Mouse (Mus musculus) hindbrain, embryonic 13.5 days (tissue): ENCODE measurements at regions not wholly inside any gene's neighbourhood (a gene's known extent, or its start where the extent isn't known, plus 50 kb on each side); places are given as distances from the start of the nearest gene placed in this dataset.

ENCODE experiments used
- ATAC-seq: fragments of 200-750 bp; cut with Nextera tagmentation; 2 replicates; pipeline ENCODE4 v1.8.0; 2017; ENCODE audit warnings: moderate TSS enrichment; ENCODE audit not compliant: low FRiP score
- H3K27ac ChIP-seq: fragments of 300-500 bp; sonication (generic); 2 replicates; pipeline ENCODE4 v1.5.1; 2015; ENCODE audit warnings: inconsistent platforms, mild to moderate bottlenecking, moderate library complexity
- H3K27me3 ChIP-seq: fragments of 300-500 bp; sonication (generic); 2 replicates; pipeline ENCODE4 v1.6.1; 2015; ENCODE audit warnings: mild to moderate bottlenecking, inconsistent platforms
- H3K36me3 ChIP-seq: fragments of 300-500 bp; sonication (generic); 2 replicates; pipeline ENCODE4 v1.6.1; 2015; ENCODE audit warnings: mild to moderate bottlenecking, inconsistent platforms
- H3K4me1 ChIP-seq: fragments of 300-500 bp; sonication (generic); replicated peaks from 2 replicates; pipeline ENCODE4 v1.6.1; 2015; ENCODE audit warnings: inconsistent platforms
- H3K4me2 ChIP-seq: fragments of 300-500 bp; sonication (generic); 2 replicates; pipeline ENCODE4 v1.6.1; 2015; ENCODE audit warnings: inconsistent platforms, mild to moderate bottlenecking, moderate library complexity
- H3K4me3 ChIP-seq: fragments of 300-500 bp; sonication (generic); 2 replicates; pipeline ENCODE4 v1.5.1; 2015; ENCODE audit warnings: mild to moderate bottlenecking, inconsistent platforms
- H3K9ac ChIP-seq: fragments of 300-500 bp; sonication (generic); 2 replicates; pipeline ENCODE4 v1.6.1; 2015; ENCODE audit warnings: mild to moderate bottlenecking, inconsistent platforms
- H3K9me3 ChIP-seq: fragments of 300-500 bp; sonication (generic); 2 replicates; pipeline ENCODE4 v1.6.1; 2016; ENCODE audit warnings: inconsistent platforms
- WGBS: fragments of 180-500 bp; shearing (Covaris S2); methylation state at CpG from one replicate; pipeline ENCODE4 v1.1.7; 2015; 5-methylcytosine and 5-hydroxymethylcytosine counted together

GRCm38 (mm10) chr15:56248731-56249130 is 1228.7 kb downstream of the Slc22a22 start:
- Histone ChIP-seq H3K27me3 (no peaks in the 10 kb centered on the region), H3K4me1 (no peaks in the 10 kb centered on the region), H3K9ac (no peak overlapping the region), H3K27ac (no peak overlapping the region), H3K4me3 (no peak overlapping the region), H3K4me2 (no peak overlapping the region), H3K36me3 (no peaks in the 10 kb centered on the region), H3K9me3 (no peaks in the 10 kb centered on the region)
- 77% methylated on average over 1 of the region's 1 CpGs for WGBS
- ATAC-seq = no peak

GRCm38 (mm10) chr15:56244004-56244735 is 1233.3 kb downstream of the Slc22a22 start:
- 71% methylated on average over 8 of the region's 9 CpGs for WGBS
- Histone ChIP-seq H3K9ac (no peak overlapping the region), H3K27ac (no peak overlapping the region), H3K27me3 (no peaks in the 10 kb centered on the region), H3K36me3 (no peaks in the 10 kb centered on the region), H3K4me1 (no peaks in the 10 kb centered on the region), H3K9me3 (no peaks in the 10 kb centered on the region), H3K4me2 (no peak overlapping the region), H3K4me3 (no peak overlapping the region)
- ATAC-seq = no peak

GRCm38 (mm10) chr15:56202552-56202951 is 1274.9 kb downstream of the Slc22a22 start:
- no peak overlapping the region for H3K4me3 ChIP-seq
- H3K36me3 ChIP-seq = no peaks in the 10 kb centered on the region
- no peaks in the 10 kb centered on the region for H3K9me3 ChIP-seq
- H3K9ac ChIP-seq = no peak overlapping the region
- WGBS = 93% methylated on average over 5 of the region's 5 CpGs
- H3K4me1 ChIP-seq = no peaks in the 10 kb centered on the region
- no peak for ATAC-seq
- no peak overlapping the region for H3K27ac ChIP-seq
- no peak overlapping the region for H3K4me2 ChIP-seq
- H3K27me3 ChIP-seq = no peaks in the 10 kb centered on the region

DNA sequence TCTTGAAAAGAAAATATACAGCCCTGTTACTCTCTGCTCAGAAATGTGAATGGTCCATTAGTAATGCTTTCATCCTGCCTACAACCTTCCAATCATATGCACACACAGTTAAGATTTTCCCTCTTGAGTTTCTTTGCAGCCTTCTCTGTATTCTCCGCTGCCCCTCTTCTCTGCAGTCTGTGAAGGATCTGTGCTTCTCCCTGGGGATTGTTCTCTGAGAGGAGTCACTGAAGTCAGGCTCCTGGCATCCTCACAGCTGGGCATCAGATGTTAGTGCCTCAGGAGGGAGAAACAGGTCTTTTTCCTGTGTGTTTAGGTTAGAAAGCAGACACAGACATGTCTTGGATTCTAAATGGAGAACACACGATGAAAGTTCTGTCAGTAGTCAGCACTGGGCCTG is 1278.1 kb downstream of the Slc22a22 start:
- no peak overlapping the region for H3K4me2 ChIP-seq
- H3K4me1 ChIP-seq = no peaks in the 10 kb centered on the region
- no peak overlapping the region for H3K4me3 ChIP-seq
- H3K9ac ChIP-seq = no peak overlapping the region
- H3K36me3 ChIP-seq = no peaks in the 10 kb centered on the region
- WGBS = 64% methylated on average over 2 of the region's 2 CpGs
- H3K27ac ChIP-seq = no peak overlapping the region
- H3K9me3 ChIP-seq = no peaks in the 10 kb centered on the region
- no peaks in the 10 kb centered on the region for H3K27me3 ChIP-seq
- no peak for ATAC-seq

GRCm38 (mm10) chr15:56197425-56198201 is 1279.8 kb downstream of the Slc22a22 start:
- ATAC-seq = no peak
- H3K27me3 ChIP-seq = no peaks in the 10 kb centered on the region
- H3K9me3 ChIP-seq = no peaks in the 10 kb centered on the region
- WGBS = 74% methylated on average over 1 of the region's 1 CpGs
- no peaks in the 10 kb centered on the region for H3K4me1 ChIP-seq
- no peak overlapping the region for H3K9ac ChIP-seq
- H3K27ac ChIP-seq = no peak overlapping the region
- no peaks in the 10 kb centered on the region for H3K36me3 ChIP-seq
- H3K4me3 ChIP-seq = no peak overlapping the region
- H3K4me2 ChIP-seq = no peak overlapping the region

DNA sequence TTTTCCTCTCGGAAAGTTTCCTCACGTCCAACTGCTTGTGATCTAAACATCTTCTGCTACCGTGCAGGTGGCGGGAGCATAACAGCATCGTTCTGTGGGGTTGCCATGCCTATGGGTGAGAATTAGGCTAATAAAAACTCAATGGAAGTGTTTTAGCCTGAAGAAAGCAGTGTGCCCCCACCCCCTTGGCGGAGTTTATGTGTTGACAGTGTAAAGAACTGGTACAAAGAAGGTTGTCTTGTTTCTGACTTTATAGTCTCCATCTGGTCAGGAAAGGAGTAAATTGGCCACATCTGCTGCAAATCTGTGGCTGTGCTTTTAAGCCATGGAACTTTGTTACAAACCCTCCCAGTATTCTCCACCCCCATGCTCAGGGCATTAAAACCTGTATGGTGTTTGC is 1311.2 kb downstream of the Slc22a22 start:
- no peak overlapping the region for H3K4me3 ChIP-seq
- H3K9me3 ChIP-seq = no peaks in the 10 kb centered on the region
- no peaks in the 10 kb centered on the region for H3K27me3 ChIP-seq
- 80% methylated on average over 6 of the region's 6 CpGs for WGBS
- H3K36me3 ChIP-seq = no peaks in the 10 kb centered on the region
- H3K4me1 ChIP-seq = no peaks in the 10 kb centered on the region
- no peak overlapping the region for H3K4me2 ChIP-seq
- H3K27ac ChIP-seq = no peak overlapping the region
- ATAC-seq = no peak
- H3K9ac ChIP-seq = no peak overlapping the region

DNA sequence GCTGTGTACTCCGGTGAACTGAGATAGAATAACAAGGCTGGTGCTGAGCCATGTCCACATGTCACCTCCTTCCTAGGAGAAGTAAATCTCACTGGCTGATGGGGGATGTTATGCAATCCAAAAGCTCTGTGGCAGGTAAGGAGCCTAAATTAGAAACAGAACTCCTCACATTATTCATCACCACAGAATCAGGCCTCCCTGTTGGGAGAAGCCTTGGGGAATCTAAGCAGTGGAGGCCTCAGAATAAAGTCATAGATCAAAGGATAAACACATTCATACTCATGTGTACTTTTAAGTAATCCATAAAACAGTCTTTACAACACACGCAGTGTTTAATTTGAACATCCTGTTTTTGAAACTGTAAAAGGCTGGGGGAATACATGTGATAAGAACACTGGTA is 1318.7 kb downstream of the Slc22a22 start:
- Histone ChIP-seq H3K9me3 (peaks cover 5% of the 10 kb centered on the region), H3K27me3 (no peaks in the 10 kb centered on the region), H3K27ac (no peak overlapping the region), H3K9ac (no peak overlapping the region), H3K4me2 (no peak overlapping the region), H3K36me3 (no peaks in the 10 kb centered on the region), H3K4me1 (no peaks in the 10 kb centered on the region), H3K4me3 (no peak overlapping the region)
- ATAC-seq = no peak
- WGBS = 79% methylated on average over 2 of the region's 2 CpGs

- H3K36me3 ChIP-seq = no peaks in the 10 kb centered on the region
- H3K4me2 ChIP-seq = no peak overlapping the region
- no peak overlapping the region for H3K9ac ChIP-seq
- no peaks in the 10 kb centered on the region for H3K9me3 ChIP-seq
- H3K27me3 ChIP-seq = no peaks in the 10 kb centered on the region
- 92% methylated on average over 3 of the region's 3 CpGs for WGBS
- no peaks in the 10 kb centered on the region for H3K4me1 ChIP-seq
- no peak overlapping the region for H3K27ac ChIP-seq
- H3K4me3 ChIP-seq = no peak overlapping the region
- no peak for ATAC-seq
Observed at GRCm38 (mm10) chr15:56139451-56139850, 1338.0 kb downstream of the Slc22a22 start.

GRCm38 (mm10) chr15:56136420-56136970 is 1340.9 kb downstream of the Slc22a22 start:
- no peak overlapping the region for H3K27ac ChIP-seq
- no peaks in the 10 kb centered on the region for H3K9me3 ChIP-seq
- no peaks in the 10 kb centered on the region for H3K27me3 ChIP-seq
- 56% methylated on average over 7 of the region's 7 CpGs for WGBS
- no peak overlapping the region for H3K9ac ChIP-seq
- H3K4me2 ChIP-seq = no peak overlapping the region
- H3K36me3 ChIP-seq = no peaks in the 10 kb centered on the region
- no peaks in the 10 kb centered on the region for H3K4me1 ChIP-seq
- H3K4me3 ChIP-seq = no peak overlapping the region
- ATAC-seq = no peak

DNA sequence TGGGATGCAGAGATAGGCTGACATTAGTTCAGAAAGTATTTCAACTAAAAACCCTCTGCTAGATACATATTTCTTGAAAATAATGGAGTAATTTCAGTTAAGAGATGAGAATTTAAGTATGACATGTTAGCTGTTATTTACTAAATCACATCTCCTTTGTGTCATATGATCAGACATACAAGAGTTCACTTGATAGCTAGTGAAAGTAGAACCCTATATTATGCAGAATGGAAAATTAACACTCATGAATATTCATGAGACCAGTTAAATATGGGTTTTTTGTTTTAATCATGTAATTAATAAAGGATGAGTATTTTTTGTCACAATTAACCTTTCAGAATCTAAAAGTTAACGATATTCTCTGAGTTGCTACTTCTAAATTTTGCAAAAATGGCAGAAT is 1349.4 kb downstream of the Slc22a22 start:
- no peak for ATAC-seq
- H3K27ac ChIP-seq = no peak overlapping the region
- no peak overlapping the region for H3K4me3 ChIP-seq
- H3K9me3 ChIP-seq = no peaks in the 10 kb centered on the region
- WGBS = 74% methylated on average over 1 of the region's 1 CpGs
- no peaks in the 10 kb centered on the region for H3K4me1 ChIP-seq
- no peak overlapping the region for H3K9ac ChIP-seq
- H3K27me3 ChIP-seq = no peaks in the 10 kb centered on the region
- H3K36me3 ChIP-seq = no peaks in the 10 kb centered on the region
- no peak overlapping the region for H3K4me2 ChIP-seq

- H3K4me3 ChIP-seq = no peak overlapping the region
- H3K36me3 ChIP-seq = no peaks in the 10 kb centered on the region
- H3K9me3 ChIP-seq = no peaks in the 10 kb centered on the region
- no peak overlapping the region for H3K27ac ChIP-seq
- ATAC-seq = no peak
- H3K4me1 ChIP-seq = no peaks in the 10 kb centered on the region
- H3K9ac ChIP-seq = no peak overlapping the region
- no peak overlapping the region for H3K4me2 ChIP-seq
- H3K27me3 ChIP-seq = no peaks in the 10 kb centered on the region
Observed at GRCm38 (mm10) chr15:56119287-56120065, 1357.9 kb downstream of the Slc22a22 start.

DNA sequence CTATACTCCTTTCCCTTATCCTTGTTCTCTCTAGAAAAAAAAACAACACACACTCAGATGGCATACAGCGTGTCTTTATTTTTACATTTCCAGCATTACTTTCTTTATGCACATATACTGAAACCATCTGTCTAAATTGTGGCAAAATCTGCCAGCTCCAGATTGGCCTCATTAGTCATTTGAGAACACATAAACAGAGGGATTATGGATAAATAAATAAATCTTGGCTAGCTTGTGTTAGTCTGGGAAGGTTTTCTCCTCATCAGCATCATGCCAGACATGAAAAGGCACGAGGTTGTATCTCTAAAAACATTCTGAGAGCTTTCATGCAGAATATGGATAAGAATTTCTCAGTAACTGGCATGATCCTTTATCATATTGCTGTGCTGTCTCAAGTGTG is 1369.1 kb downstream of the Slc22a22 start:
- 59% methylated on average over 2 of the region's 2 CpGs for WGBS
- no peak overlapping the region for H3K4me2 ChIP-seq
- no peaks in the 10 kb centered on the region for H3K36me3 ChIP-seq
- H3K27me3 ChIP-seq = no peaks in the 10 kb centered on the region
- no peak overlapping the region for H3K4me3 ChIP-seq
- H3K4me1 ChIP-seq = no peaks in the 10 kb centered on the region
- no peak overlapping the region for H3K27ac ChIP-seq
- no peak overlapping the region for H3K9ac ChIP-seq
- ATAC-seq = no peak
- no peaks in the 10 kb centered on the region for H3K9me3 ChIP-seq
